In genomic region chr3:153396375-153397068, GRCm38 (mm10) we compare ENCODE assay signal across 19 mouse cellular contexts.
DNase-seq lines count a peak whose midpoint lies in the region; ATAC-seq and TF ChIP-seq lines count a peak whose summit lies in the region.
"Had no signal": no experiment of that assay in that cellular context is flagged by ENCODE, and none has a peak within 500 bp of the region (broad histone marks: within the 10 kb centered on the region; RNA-seq: fewer than 3 reads in every experiment).

No protein-coding gene starts in this region.

- H3K9me3 ChIP-seq in heart, embryonic 11.5 days (replicated peaks; ENCODE audit: control insufficient read depth, low read length) = 0 out of 2 replicates have a peak, but pooled peaks cover 2% of the 10 kb centered on the region
- peaks cover 5% of the 10 kb centered on the region; the same call in 1 of the 2 replicates for H3K9me3 ChIP-seq in liver, postnatal 0 days (ENCODE audit: low read length)
- H3K9me3 ChIP-seq: embryonic facial prominence, embryonic 15.5 days; neural tube, embryonic 13.5 days had no signal

- no peaks in the 10 kb centered on the region for H3K36me3 ChIP-seq in heart, embryonic 11.5 days (ENCODE audit: control insufficient read depth, insufficient read depth, low read length)
- no peaks in the 10 kb centered on the region for H3K36me3 ChIP-seq in liver, postnatal 0 days (replicated peaks; ENCODE audit: insufficient read depth, low read length)
- H3K36me3 ChIP-seq: embryonic facial prominence, embryonic 15.5 days; liver, embryonic 13.5 days; neural tube, embryonic 13.5 days had no signal

- H3K4me1 ChIP-seq in heart, embryonic 11.5 days (ENCODE audit: control insufficient read depth, insufficient read depth, low read length) = no peaks in the 10 kb centered on the region; the same call in 1 of the 2 replicates
- no peaks in the 10 kb centered on the region for H3K4me1 ChIP-seq in liver, postnatal 0 days (ENCODE audit: insufficient read depth)
- H3K4me1 ChIP-seq: liver, embryonic 13.5 days; megakaryocyte, embryonic 14.5 days had no signal

- H3K27ac ChIP-seq in heart, embryonic 11.5 days (ENCODE audit: low read depth, low read length) = no peak overlapping the region
- H3K27ac ChIP-seq in liver, postnatal 0 days (ENCODE audit: low read depth) = no peak overlapping the region
- H3K27ac ChIP-seq: embryonic facial prominence, embryonic 15.5 days; gastrocnemius, adult 2 months; hindbrain, postnatal 0 days; liver, embryonic 13.5 days; neural tube, embryonic 13.5 days had no signal

- no peak overlapping the region for H3K4me3 ChIP-seq in heart, embryonic 11.5 days (ENCODE audit: low read depth, low read length)
- H3K4me3 ChIP-seq in liver, postnatal 0 days (ENCODE audit: low read depth, low read length) = no peak overlapping the region
- H3K4me3 ChIP-seq: embryonic facial prominence, embryonic 15.5 days; gastrocnemius, adult 2 months; liver, embryonic 13.5 days; megakaryocyte, embryonic 14.5 days; neural tube, embryonic 13.5 days had no signal

- H3K27me3 ChIP-seq in heart, embryonic 11.5 days (ENCODE audit: control insufficient read depth, insufficient read depth, low read length) = no peaks in the 10 kb centered on the region
- no peaks in the 10 kb centered on the region for H3K27me3 ChIP-seq in liver, postnatal 0 days (ENCODE audit: insufficient read depth, low read length)
- H3K27me3 ChIP-seq: embryonic facial prominence, embryonic 15.5 days; liver, embryonic 13.5 days; megakaryocyte, embryonic 14.5 days; neural tube, embryonic 13.5 days had no signal

- no peak for TF ChIP-seq EP300 in liver, postnatal 0 days (IDR thresholded peaks at IDR 0.05; ENCODE audit: low read depth)

- 49% methylated on average over 12 of the region's 12 CpGs for WGBS in heart, embryonic 11.5 days (ENCODE audit: insufficient replicate concordance)
- WGBS in liver, postnatal 0 days (ENCODE audit: insufficient replicate concordance) = 80% methylated on average over 12 of the region's 12 CpGs

- no peak for DNase-seq in heart, adult 8-10 months (ENCODE audit: low spot score)
- peak; percentile 7 to 36 for DNase-seq in lung, postnatal 4 days
- no peak for DNase-seq in lung, postnatal 14 days
- peak; percentile 15 to 18 for DNase-seq in frontal cortex, postnatal 14 days (ENCODE audit: low spot score in 2 of 2)
- DNase-seq in yolk sac, embryonic 10.5 days (ENCODE audit: low spot score) = peak; percentile 39
- no peak for DNase-seq in liver, postnatal 0 days
- DNase-seq: adrenal gland, adult 2 months; B cell, adult 2 months; cerebellum, adult 18-20 months; gastrocnemius, adult 2 months; kidney, adult 18-20 months; kidney, postnatal 25 days; liver, embryonic 13.5 days; thymus, postnatal 25 days had no signal

- H3K4me2 ChIP-seq in heart, embryonic 11.5 days = no peak overlapping the region; the same call in 1 of the 2 replicates
- H3K4me2 ChIP-seq in liver, postnatal 0 days (ENCODE audit: low read depth, low read length) = no peak overlapping the region
- H3K4me2 ChIP-seq: embryonic facial prominence, embryonic 15.5 days; liver, embryonic 13.5 days; neural tube, embryonic 13.5 days had no signal

- ATAC-seq in heart, embryonic 11.5 days (replicated peaks; ENCODE audit: insufficient number of reproducible peaks, low FRiP score, low TSS enrichment) = peak; percentile 42; the same call in 1 of the 2 replicates
- no peak for ATAC-seq in liver, postnatal 0 days
- ATAC-seq: hindbrain, postnatal 0 days had no signal

- TF ChIP-seq CTCF in liver, postnatal 0 days (IDR thresholded peaks at IDR 0.05; ENCODE audit: low read depth) = no peak

- H3K9ac ChIP-seq in heart, embryonic 11.5 days (ENCODE audit: low read depth, low read length) = no peak overlapping the region
- no peak overlapping the region for H3K9ac ChIP-seq in liver, postnatal 0 days (replicated peaks)
- H3K9ac ChIP-seq: embryonic facial prominence, embryonic 15.5 days; liver, embryonic 13.5 days; neural tube, embryonic 13.5 days had no signal

Comparison
In these comparisons a context has a peak if more than half of its experiments do, and no peak if none do; other contexts are left out.
1. DNase-seq: peak in lung, postnatal 4 days (2 of 2), frontal cortex, postnatal 14 days (2 of 2) and yolk sac, embryonic 10.5 days (single experiment); none in heart, adult 8-10 months (single experiment), lung, postnatal 14 days (single experiment) and liver, postnatal 0 days (single experiment).